8 mouse cellular contexts compared by ENCODE assay signal in the genomic region with DNA sequence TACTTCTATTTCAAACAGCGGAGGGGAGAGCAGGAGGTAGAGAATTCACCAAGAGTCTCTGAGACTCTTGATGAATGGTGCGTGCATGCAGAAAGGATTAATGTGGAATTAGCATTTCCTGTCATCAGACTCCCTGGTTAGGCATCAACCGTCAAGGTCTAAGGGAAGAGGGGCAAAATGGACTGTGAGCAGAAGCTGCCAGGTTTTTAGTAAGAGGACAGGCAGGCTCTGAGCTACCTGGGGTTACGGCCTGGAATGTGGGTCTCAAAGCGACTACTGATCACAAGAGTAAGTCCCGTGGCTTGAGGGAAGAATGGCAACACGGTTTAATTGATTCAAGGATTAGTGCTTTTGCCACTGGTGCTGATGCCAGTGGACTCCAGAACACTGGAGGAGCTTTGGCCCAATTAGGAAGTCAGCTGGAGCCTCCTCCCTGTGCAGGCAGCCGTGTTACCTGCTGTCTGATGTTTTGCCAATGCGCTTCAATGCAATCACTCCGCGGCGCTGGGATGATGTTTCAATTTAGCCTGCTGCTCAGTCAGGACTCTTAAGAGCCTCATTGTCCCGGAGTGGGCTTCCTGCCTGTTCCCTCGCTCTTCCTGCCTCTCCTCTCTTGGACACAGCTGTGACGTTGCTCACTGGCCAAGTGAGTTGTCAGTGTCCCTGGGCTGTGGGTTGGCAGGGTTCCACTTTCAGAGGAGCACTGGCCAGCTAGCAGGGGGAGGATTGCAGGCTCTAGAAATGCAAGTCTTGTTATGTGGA. TPM values are rescaled to one million over a fixed set of nuclear protein-coding genes. Genes with fewer than 3 reads are reported as not detected.
DNase-seq lines count a peak whose midpoint lies in the region; ATAC-seq and TF ChIP-seq lines count a peak whose summit lies in the region.

No protein-coding gene starts in this region.

- H3K9ac ChIP-seq in lung, postnatal 0 days (replicated peaks; ENCODE audit: low read depth): no peak overlapping the region

- no peak overlapping the region for H3K27ac ChIP-seq in cerebellum, adult 2 months (ENCODE audit: insufficient read depth, low read length)
- H3K27ac ChIP-seq in lung, postnatal 0 days (ENCODE audit: low read length): no peak overlapping the region

- 7% methylated on average over 15 of the region's 15 CpGs for WGBS in cerebellum, adult 2 months
- WGBS in lung, postnatal 0 days: 25% methylated on average over 15 of the region's 15 CpGs

- peak overlapping the region; percentile 42 for H3K4me2 ChIP-seq in lung, postnatal 0 days (replicated peaks; ENCODE audit: low read depth, low read length)

- no peaks in the 10 kb centered on the region for H3K36me3 ChIP-seq in lung, postnatal 0 days (ENCODE audit: insufficient read depth, low read length)

- no peaks in the 10 kb centered on the region; the same call in 1 of the 2 replicates for H3K27me3 ChIP-seq in cerebellum, adult 2 months (ENCODE audit: control insufficient read depth, insufficient read depth, low read length)
- H3K27me3 ChIP-seq in lung, postnatal 0 days (replicated peaks; ENCODE audit: insufficient read depth, low read length): no peaks in the 10 kb centered on the region

- no peak for TF ChIP-seq EP300 in lung, postnatal 0 days (IDR thresholded peaks at IDR 0.05)

- TF ChIP-seq CTCF in cerebellum, adult 2 months (IDR thresholded peaks at IDR 0.05; ENCODE audit: borderline replicate concordance, insufficient read depth, low read depth, low read length): no peak
- TF ChIP-seq CTCF in lung, postnatal 0 days (IDR thresholded peaks at IDR 0.05): no peak

- no peak for TF ChIP-seq POLR2A in cerebellum, adult 2 months (IDR thresholded peaks at IDR 0.05; ENCODE audit: borderline replicate concordance, insufficient read depth, low read length)

- H3K4me1 ChIP-seq in cerebellum, adult 2 months (ENCODE audit: control insufficient read depth, insufficient read depth, low read length): peaks cover 6% of the 10 kb centered on the region
- H3K4me1 ChIP-seq in lung, postnatal 0 days (ENCODE audit: insufficient read depth, low read depth, low read length): no peaks in the 10 kb centered on the region

- no peaks in the 10 kb centered on the region for H3K9me3 ChIP-seq in lung, postnatal 0 days (ENCODE audit: low read length)

- peak; percentile 94 for DNase-seq in Muller cell, postnatal 12 days (ENCODE audit: inconsistent ontology term)
- DNase-seq in cerebellum, adult 2 months: peak; percentile 44 to 65
- peak; percentile 63 to 65 for DNase-seq in frontal cortex, postnatal 10 days (ENCODE audit: low spot score in 2 of 2)
- peak; percentile 64 to 71 for DNase-seq in heart, postnatal 36 days
- peak; percentile 29 to 53 for DNase-seq in layer of hippocampus, adult 18-20 months (ENCODE audit: low spot score in 2 of 2)
- peak; percentile 80 for DNase-seq in lung, postnatal 0 days (ENCODE audit: low spot score)
- DNase-seq in right cerebral cortex, adult 18-20 months: peak; percentile 47

- no peak overlapping the region for H3K4me3 ChIP-seq in cerebellum, adult 2 months (replicated peaks; ENCODE audit: insufficient read depth, low read depth, low read length)
- H3K4me3 ChIP-seq in lung, postnatal 0 days (ENCODE audit: low read depth, low read length): 0 out of 2 replicates have a peak overlapping the region, but pooled peaks have one; percentile 2

- intact Hi-C loops in heart, postnatal 36 days (cut with DNase I): no loop called here

- ATAC-seq in lung, postnatal 0 days: peak; percentile 80
- ATAC-seq in granulocyte monocyte progenitor cell, adult 5-6 weeks (replicated peaks; ENCODE audit: poor library complexity, severe bottlenecking): no peak

RNA-seq across cellular contexts. Expression of gene Dctd, which starts 54.6 kb away (rescaled TPM):
- 5.9 and 7.4 TPM in 2 replicates for polyA plus RNA-seq in cerebellum, adult 2 months (2012; rRNA removed)
- total RNA-seq in heart, postnatal 36 days (2021): 1 to 10 TPM in 1 of 2 experiments, under 1 TPM in 1; 0.43 to 1.2 TPM
- 1 to 10 TPM; 6.3 to 6.9 TPM for total RNA-seq in layer of hippocampus, adult 18-20 months (2021)
- 1.5 and 1.9 TPM in 2 replicates for polyA plus RNA-seq in lung, postnatal 0 days (2015; fragmentation: Nextera tagmentation; extraction: Ambion mirVana)
- 46.2 and 57.1 TPM in 2 replicates for total RNA-seq in granulocyte monocyte progenitor cell, adult 5-6 weeks (2014; fragmentation: Nextera tagmentation)
- 53.6 and 56.3 TPM in 2 replicates for total RNA-seq in granulocyte monocyte progenitor cell, adult 5-6 weeks (2017)

Comparison
In these comparisons a context has a peak if more than half of its experiments do, and no peak if none do; other contexts are left out.
1. DNase-seq: peak in every context shown above with its lines; median percentile 94 in Muller cell, postnatal 12 days; 80 in lung, postnatal 0 days; 68 in heart, postnatal 36 days; 64 in frontal cortex, postnatal 10 days; 54 in cerebellum, adult 2 months; 47 in right cerebral cortex, adult 18-20 months; 41 in layer of hippocampus, adult 18-20 months.
2. RNA of gene Dctd, which starts 54.6 kb away (total RNA-seq): 46.2 to 57.1 TPM in granulocyte monocyte progenitor cell, adult 5-6 weeks; 6.3 to 6.9 TPM in layer of hippocampus, adult 18-20 months and 0.43 to 1.2 TPM in heart, postnatal 36 days; every median in the first group is over 4 times any median in the second.